Mouse (Mus musculus) brain, embryonic 14.5 days (tissue): ENCODE results near the gene Anp32e.

Source experiments
- CTCF ChIP-seq: fragments of 200-500 bp; IDR thresholded peaks from 2 replicates; pipeline ENCODE4 v1.5.1; 2012; ENCODE audit warnings: inconsistent platforms, mild to moderate bottlenecking, moderate library complexity, borderline replicate concordance; ENCODE audit not compliant: insufficient read depth, insufficient read length; ENCODE audit errors: extremely low read depth
- POLR2A ChIP-seq: fragments of 200-500 bp; IDR thresholded peaks from 2 replicates; pipeline ENCODE4 v1.6.1; 2012; ENCODE audit warnings: mild to moderate bottlenecking, inconsistent platforms, borderline replicate concordance; ENCODE audit not compliant: poor library complexity, insufficient read depth, insufficient read length, severe bottlenecking; ENCODE audit errors: extremely low read depth

DNA sequence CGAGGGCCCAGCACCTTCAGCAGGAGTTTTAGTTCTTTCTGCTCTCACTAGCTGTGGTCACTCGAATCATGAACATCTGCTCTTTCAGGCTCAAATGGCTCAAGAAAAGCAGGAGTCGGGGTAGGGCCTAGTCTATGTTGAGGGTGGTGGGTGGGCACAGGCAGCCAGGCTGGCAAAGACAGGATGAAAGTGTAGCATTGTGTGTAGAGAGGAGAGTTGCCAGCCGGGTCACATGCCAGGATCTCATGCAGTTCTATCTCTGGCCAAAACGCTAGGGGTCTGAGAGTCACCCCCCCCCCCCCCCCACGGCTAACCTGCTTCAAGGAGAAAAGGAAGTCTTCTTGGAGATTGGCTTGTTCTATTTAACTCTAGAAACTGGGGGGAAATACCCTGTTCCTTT is 26.4 kb upstream of the Anp32e start:
- TF ChIP-seq POLR2A = no peak
- TF ChIP-seq CTCF = no peak
